Mouse (Mus musculus) testis, postnatal 14 days (tissue): ENCODE results near the gene Isyna1.

Experiments
- DNase-seq: peaks from one replicate; pipeline ENCODE4 v3.0.0; 2021; ENCODE audit warnings: low spot score

Gene Isyna1

GRCm38 (mm10) chr8:70627041-70627440 is 32.9 kb downstream of the Isyna1 start:
- no peak for DNase-seq

GRCm38 (mm10) chr8:70628986-70629490 is 34.9 kb downstream of the Isyna1 start:
- DNase-seq: no peak

GRCm38 (mm10) chr8:70629574-70630531 is 35.7 kb downstream of the Isyna1 start:
- DNase-seq: peak; percentile 89

DNA sequence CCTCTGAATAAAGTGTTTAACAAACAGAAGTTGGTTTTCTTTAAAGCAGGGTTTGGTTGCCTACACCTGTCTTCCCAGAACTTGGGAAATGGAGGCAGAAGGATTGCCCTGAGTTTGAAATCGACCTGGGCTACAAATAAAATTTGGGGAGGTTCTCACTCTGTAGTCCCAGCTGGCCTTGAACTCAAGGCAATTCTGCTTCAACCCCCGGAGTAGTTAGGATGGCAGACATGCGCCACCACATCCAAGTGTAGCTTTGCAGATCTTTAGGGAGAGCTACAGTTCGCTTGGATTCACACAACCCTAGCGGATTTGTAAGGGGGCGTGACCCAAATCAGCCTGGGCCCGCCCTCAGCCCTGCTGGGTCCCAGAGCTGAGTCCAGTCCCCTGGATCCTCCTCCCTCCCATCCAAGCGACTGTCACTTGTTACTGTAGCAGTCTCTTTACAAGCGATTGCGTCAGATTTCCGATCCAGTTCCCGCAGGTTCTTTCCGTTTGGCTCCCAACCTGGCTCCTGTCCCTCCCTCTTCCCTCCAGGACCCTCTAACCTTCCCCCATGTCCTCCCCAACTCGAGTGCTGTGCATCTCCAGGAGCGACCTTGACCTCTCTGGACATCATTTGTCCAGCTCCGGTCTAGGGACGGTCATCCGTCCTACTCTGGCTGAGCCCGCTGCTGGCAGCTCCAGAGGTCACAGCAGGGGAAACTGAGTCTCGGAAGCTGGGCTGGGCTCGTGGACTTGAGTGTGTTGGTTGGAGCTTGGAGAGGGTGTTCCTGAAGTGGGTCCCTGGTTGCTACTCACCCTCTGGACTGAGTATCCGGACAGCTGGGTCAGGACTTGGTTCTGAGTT is 36.6 kb downstream of the Isyna1 start:
- DNase-seq: peak; percentile 79

DNA sequence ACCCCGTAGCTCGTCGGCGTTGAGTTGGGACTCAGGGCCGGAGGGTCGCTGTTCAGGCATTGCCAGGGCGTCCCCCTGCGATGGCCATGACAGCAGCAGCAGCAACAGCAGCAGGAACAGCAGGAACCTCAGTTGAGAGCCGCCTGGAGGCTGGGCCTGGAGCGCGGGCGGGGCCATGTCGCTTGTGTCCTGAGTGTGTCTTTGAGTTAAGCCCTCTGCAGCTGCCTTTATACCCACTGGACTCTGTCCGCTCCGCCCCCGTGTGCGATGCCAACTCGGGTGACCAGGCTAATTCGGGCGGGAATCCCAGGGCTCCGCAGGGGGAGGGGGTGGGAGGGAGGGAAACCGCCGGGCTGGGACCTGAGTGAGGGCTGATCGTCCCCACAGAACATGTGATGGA is 37.3 kb downstream of the Isyna1 start:
- DNase-seq: no peak

- DNase-seq: no peak
These were observed 38.2 kb downstream of the Isyna1 start, which contains the start of gene Gdf15 for GRCm38 (mm10) chr8:70632346-70632892. Gene Gdf15, minus strand, starts transcription at chr8:70632456.

DNA sequence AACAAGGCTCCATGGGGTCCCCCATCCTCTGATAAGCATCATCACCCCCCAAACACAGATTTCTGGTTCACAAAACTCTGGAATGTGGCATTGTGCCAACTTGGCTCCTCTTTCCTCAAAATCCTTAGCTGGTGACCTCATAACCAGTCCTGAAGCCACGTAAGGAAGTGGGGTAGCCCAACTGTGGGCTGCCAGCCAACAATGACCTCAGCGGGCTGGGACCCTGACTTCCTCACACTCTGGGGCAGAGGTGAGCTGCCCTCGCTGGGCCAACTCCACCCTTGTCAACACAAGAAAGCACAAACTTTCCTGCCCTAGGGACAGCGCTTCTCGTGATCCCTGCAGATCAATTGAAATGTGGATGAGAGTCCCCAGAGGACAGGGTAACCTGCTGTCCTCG is 39.9 kb downstream of the Isyna1 start:
- no peak for DNase-seq

DNA sequence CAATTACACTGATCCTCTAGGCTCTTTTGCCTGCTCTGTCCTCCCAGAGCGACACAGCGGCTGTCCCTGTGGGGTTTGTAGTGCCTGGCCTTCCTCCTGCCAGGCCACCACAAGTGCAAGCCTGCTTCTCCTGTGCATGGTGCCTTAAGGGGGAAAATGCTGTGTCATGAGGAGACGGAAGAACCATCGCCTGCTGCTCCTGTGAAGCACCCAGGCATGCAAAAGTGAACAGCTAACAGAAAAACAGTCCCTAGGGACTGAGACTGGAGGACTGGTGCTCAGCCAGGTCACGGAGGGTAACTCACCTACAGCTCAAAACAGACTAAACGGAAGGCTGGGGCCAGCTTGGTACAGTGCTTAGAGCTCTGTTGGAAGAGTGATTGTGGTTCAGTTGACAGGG is 41.4 kb downstream of the Isyna1 start:
- DNase-seq: no peak

- no peak for DNase-seq
These were observed 42.7 kb downstream of the Isyna1 start for GRCm38 (mm10) chr8:70636838-70637237.

- DNase-seq: no peak
These were observed 44.6 kb downstream of the Isyna1 start for GRCm38 (mm10) chr8:70638752-70639151.

DNA sequence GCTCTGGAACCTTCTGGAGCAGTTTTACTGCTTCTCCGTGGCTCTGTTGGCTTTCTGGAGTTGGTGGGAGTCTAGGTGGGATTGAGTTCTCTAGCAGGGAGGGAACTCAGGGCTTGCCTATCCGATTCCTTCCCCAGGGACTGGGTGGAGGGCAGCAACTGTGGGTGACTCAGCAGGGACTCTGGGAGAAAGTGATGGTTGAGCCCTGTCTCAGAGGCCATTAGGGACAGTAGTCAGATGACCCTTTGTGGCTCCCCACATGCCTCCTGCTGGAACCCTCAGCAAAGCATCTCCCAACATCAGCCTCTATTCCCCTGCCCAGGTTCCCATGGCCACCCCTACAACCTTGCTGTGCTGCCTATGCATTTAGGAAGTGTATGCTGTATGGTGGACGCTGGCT is 48.8 kb downstream of the Isyna1 start:
- no peak for DNase-seq

- DNase-seq: no peak
These were observed 49.9 kb downstream of the Isyna1 start for GRCm38 (mm10) chr8:70644065-70644464.

- DNase-seq: no peak
These were observed 51.5 kb downstream of the Isyna1 start for GRCm38 (mm10) chr8:70645501-70646224.

- DNase-seq: no peak
These were observed 52.2 kb downstream of the Isyna1 start for GRCm38 (mm10) chr8:70646369-70646768.

GRCm38 (mm10) chr8:70646775-70647174 is 52.6 kb downstream of the Isyna1 start:
- no peak for DNase-seq
